Mouse (Mus musculus) frontal cortex, postnatal 10 days (tissue): ENCODE data around the gene Slc25a21.

Source experiments
- DNase-seq, 2 experiments: peaks; one replicate each; pipeline ENCODE4 v3.0.0; 2022; ENCODE audit warnings: low spot score in 2 of 2, mixed read lengths in 1 of 2

Slc25a21 gene

GRCm38 (mm10) chr12:56691427-56692079, 505.7 kb downstream of the Slc25a21 start, which contains the start of gene Pax9:
Pax9 (plus strand) TSS chr12:56691767.
- no peak for DNase-seq

DNA sequence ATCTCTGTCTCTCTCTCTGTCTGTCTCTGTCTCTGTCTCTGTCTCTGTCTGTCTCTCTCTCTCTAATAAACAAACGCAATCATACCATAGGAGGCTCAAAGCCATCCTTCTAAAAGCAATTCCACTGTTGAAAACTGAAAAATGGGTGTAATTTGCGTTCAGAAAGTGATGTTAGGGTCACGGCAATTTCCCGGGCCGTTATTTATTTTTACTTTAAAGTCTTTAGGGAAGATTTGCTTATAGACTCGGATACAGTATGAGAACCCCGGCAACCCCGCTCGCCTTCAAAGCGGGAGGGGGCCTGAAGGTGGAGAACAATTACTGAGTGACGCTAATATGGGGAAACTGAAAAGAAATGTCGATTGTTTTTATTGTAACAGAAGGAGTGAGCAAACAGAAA, 506.3 kb downstream of the Slc25a21 start:
- no peak for DNase-seq

DNA sequence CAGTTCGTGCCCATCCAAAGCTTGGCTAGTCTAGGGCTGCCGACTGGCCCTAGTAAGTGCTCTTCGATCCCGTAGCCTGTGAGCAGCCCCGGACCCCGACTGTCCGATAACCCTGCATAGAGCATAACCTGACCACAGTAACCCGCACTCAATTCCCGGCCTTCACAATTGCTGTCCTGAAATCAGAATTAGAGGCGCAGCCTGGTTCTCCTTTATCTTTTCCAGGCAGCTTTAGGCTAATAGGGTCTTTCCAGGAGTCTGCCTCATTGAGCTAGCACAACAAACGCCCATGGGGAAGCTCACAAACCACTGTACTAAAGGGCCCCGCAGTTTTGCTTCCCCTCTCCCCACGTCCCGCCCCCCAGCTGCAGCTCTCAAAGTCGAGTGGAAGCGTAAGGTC, 506.9 kb downstream of the Slc25a21 start:
- DNase-seq, result no peak

DNA sequence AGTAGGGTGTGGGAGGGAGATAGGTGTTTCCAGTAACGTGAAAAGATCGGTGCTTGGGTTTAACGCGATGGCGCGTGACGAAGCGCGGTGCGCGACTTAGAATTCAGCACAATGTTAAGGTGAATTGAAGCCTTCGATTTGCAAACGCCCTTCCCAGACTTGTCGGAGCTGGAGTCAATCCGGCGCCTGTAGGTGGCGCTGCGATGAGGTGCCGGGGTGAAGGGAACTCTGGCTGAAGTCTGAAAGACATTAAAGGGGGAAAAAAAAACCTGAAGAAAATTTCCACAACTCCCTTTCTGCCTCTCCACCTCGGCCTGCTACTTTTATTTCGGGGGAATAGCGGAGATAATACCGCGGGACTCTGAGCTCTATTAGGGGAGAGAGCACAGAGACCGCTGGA, 507.5 kb downstream of the Slc25a21 start:
- DNase-seq, result no peak

DNA sequence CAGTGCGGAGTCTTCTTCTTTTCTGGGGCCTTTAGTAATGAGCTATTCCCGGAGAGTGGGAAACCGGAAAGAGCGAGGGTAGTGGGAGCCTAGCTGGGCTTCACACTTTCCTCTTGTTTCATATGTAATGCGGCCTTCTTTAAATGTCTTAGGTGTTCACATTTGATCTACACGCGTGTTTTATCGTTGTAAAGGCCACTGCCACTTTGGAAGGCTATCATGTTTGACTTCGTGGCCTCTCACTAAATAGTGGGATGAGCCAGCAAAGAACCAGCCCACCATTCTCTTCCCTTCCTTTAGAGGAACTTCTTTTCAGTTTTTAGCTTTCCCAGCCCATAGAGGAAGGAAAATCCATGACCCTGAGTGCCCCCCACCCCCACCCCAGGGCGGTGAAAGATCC, 507.9 kb downstream of the Slc25a21 start:
- no peak for DNase-seq

- DNase-seq, result no peak
These were observed 508.4 kb downstream of the Slc25a21 start for GRCm38 (mm10) chr12:56688920-56689319.

DNA sequence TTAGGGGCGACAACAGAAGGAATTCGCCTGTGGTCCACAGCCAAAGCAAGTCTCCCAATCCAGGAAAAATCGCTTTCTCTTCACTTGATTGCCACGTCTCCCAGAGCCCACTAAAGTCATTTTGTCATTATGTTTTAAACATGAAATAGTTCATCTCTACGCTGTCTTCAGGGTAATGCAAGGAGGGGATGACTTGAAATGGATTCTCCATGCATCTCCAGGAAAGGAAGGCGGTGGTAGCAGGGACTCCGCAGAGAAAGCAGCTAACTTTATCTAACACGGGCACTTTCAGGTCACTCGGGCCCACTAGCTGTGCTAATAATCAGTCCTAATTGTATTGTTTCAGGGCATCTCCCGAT, 508.8 kb downstream of the Slc25a21 start:
- DNase-seq, result no peak

- no peak for DNase-seq
These were observed 509.4 kb downstream of the Slc25a21 start for GRCm38 (mm10) chr12:56687640-56688481.

DNA sequence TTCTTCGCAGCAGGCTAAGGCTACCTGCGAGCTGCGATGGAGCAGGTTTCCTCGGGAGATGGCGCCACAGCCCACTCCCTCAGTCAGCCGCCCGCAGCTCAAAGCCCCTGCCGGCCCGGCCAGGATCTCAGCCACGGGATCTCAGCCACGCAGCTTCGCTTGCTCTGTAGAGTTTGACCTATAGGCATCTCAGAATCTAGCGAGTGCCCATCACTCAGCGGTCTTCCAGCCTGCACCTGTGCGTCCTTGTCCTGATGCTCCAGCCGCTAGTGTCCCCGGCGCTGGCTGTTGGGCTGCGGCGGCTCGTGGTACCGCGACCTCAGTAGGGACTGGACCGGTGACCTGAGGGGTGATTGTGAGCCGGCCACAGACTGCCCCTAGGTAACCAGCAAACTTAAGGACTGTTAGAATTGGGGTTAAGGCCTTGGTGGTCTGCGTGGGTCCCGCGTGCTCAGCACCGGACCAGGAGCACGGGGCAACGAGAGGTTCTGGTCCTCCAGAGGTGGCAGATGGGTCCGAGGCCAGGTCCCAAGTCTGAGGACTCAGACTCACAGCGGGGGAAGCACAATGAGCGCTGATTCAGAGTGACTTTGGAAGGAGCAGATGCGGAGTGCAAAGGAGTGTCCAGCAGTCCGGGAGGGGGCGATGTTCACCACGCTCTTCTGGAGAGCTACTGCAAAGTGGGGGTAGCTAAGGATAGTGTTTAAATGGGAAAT, 516.0 kb downstream of the Slc25a21 start:
- DNase-seq, result no peak

DNA sequence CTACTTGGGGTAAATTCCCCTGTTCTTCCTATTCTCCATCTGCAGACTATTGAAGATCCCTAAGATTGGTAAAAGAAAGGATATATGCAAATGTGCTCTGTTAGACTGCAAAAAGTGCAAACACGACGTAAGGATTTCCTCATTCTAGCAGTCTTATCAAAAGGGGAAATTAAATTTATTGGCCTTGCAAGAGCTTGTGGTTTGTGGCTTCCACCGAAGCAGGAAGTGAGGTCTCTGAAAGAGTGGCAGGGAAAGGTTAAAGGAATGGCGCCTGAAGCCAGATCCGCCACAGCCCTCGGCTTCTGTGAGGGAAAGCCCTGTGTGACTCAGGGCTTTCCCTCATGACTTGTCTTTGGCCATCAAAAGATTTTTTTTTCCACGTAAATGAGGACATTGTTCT, 519.7 kb downstream of the Slc25a21 start:
- DNase-seq, result no peak

DNA sequence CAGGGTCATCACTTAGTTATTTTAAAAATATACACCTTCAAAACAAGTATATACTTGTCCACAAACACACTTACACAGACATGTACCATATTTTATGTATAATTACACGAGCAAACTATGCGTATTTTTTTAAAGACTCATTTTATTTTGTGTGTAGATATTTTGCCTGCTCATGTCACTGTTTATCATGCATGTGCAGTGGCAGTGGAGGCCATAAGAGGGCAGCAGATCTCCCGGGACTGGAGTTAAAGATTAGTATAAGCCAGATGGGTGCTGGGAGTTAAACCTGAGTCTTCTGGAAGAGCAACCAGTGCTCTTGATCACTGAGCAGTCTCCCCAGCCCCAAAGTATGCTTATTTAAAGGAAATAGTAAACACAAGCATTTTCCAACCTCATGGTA, 522.5 kb downstream of the Slc25a21 start:
- no peak for DNase-seq

- DNase-seq, result no peak
These were observed 526.5 kb downstream of the Slc25a21 start for GRCm38 (mm10) chr12:56670795-56671194.

GRCm38 (mm10) chr12:56669451-56670122, 527.7 kb downstream of the Slc25a21 start:
- DNase-seq, result no peak
